Mouse (Mus musculus) lung, embryonic 16.5 days (tissue): ENCODE results near the gene Cep135. TPM values are rescaled to one million over a fixed set of nuclear protein-coding genes. Genes with fewer than 3 reads are reported as not detected.

Experiments
- ATAC-seq: fragments of 200-750 bp; cut with Nextera tagmentation; 2 replicates; pipeline ENCODE4 v1.8.0; 2017; ENCODE audit warnings: low read depth, mild to moderate bottlenecking, moderate library complexity
- H3K27ac ChIP-seq: fragments of 300-500 bp; sonication (generic); 2 replicates; pipeline ENCODE4 v1.5.1; 2014; ENCODE audit warnings: mild to moderate bottlenecking, control low read depth, low read length
- H3K27me3 ChIP-seq: fragments of 300-500 bp; sonication (generic); 2 replicates; pipeline ENCODE4 v1.6.1; 2014; ENCODE audit warnings: low read depth, low read length, mixed read lengths; ENCODE audit not compliant: control insufficient read depth, insufficient read depth
- H3K36me3 ChIP-seq: fragments of 300-500 bp; sonication (generic); 2 replicates; pipeline ENCODE4 v1.6.1; 2014; ENCODE audit warnings: low read length; ENCODE audit not compliant: control insufficient read depth, insufficient read depth
- H3K4me1 ChIP-seq: fragments of 300-500 bp; sonication (generic); replicated peaks from 2 replicates; pipeline ENCODE4 v1.6.1; 2014; ENCODE audit warnings: low read length, mixed read lengths; ENCODE audit not compliant: control insufficient read depth, insufficient read depth
- H3K4me2 ChIP-seq: fragments of 300-500 bp; sonication (generic); 2 replicates; pipeline ENCODE4 v1.6.1; 2014; ENCODE audit warnings: low read depth, low read length, control low read depth
- H3K4me3 ChIP-seq: fragments of 300-500 bp; sonication (generic); 2 replicates; pipeline ENCODE4 v1.5.1; 2014; ENCODE audit warnings: mild to moderate bottlenecking, low read length, control low read depth
- H3K9ac ChIP-seq: fragments of 300-500 bp; sonication (generic); 2 replicates; pipeline ENCODE4 v1.6.1; 2014; ENCODE audit warnings: low read length, control low read depth
- H3K9me3 ChIP-seq: fragments of 300-500 bp; sonication (generic); 2 replicates; pipeline ENCODE4 v1.6.1; 2016; ENCODE audit warnings: low read length; ENCODE audit not compliant: control insufficient read depth
- WGBS: fragments of 180-500 bp; shearing (Covaris S2); extraction: QIAGEN DNeasy Blood & Tissue Kit; methylation state at CpG from one replicate; pipeline ENCODE4 v1.1.7; 2014; 5-methylcytosine and 5-hydroxymethylcytosine counted together
- polyA plus RNA-seq: library from polyadenylated mRNA; unstranded; fragments of >200 nt; fragmentation: Nextera tagmentation; extraction: Ambion mirVana; gene quantifications from 2 replicates; pipeline ENCODE4 v1.2.1, GENCODE M21; 2015

Gene Cep135
- polyA plus RNA-seq, 1 experiment from 2014 or later: 8.0 TPM

DNA sequence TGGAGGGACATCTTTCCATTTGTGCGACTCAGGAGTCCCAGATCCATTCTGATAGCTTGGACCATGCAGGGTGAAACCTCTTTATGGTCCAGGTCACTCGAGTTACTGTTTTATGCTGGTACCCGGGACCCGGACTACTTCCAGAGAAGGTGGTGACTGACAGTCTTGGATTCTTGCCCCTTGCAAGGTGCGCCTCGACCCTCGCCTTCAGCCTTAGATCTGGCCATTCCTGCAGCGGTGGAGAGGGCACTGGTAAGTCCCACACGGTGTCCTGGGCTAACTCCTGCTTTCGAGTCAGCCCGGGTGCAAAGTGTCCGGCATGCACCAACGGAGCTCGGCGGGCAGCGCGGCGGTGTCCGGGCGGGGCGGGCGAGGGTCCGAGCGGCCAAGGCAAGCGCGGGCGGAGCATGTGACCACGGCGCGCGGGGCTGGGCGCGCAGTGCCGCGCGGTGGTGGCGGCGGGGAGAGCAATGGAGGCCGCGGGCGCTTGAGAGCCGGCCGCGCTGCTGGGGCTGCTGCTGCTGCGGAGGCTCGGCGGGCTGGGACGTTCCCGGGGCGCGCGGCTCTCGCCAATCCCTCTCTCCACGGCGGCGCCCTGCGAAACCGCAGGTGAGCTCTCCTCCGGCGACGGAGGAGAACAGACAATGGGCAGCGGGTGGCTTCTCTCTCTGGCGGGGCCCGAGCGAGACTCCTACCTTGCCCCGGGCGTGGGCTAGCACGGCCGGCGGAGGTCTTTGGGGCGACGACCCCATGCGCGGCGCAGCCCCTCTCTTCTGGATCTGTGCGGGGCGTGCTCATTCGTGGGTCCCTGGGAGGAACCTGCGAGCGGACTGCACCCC lies 69.0 kb downstream of the Cep135 start:
- Histone ChIP-seq H3K27ac (peak overlapping the region; percentile 31; the same call in 1 of the 2 replicates), H3K4me1 (peaks cover 4% of the 10 kb centered on the region), H3K4me2 (peak overlapping the region; percentile 95), H3K4me3 (peak overlapping the region; percentile 83), H3K36me3 (no peaks in the 10 kb centered on the region), H3K9me3 (no peaks in the 10 kb centered on the region), H3K27me3 (no peaks in the 10 kb centered on the region; the same call in 1 of the 2 replicates), H3K9ac (peak overlapping the region; percentile 93)
- peak; percentile 96 for ATAC-seq
- 1% methylated on average over 48 of the region's 80 CpGs for WGBS

DNA sequence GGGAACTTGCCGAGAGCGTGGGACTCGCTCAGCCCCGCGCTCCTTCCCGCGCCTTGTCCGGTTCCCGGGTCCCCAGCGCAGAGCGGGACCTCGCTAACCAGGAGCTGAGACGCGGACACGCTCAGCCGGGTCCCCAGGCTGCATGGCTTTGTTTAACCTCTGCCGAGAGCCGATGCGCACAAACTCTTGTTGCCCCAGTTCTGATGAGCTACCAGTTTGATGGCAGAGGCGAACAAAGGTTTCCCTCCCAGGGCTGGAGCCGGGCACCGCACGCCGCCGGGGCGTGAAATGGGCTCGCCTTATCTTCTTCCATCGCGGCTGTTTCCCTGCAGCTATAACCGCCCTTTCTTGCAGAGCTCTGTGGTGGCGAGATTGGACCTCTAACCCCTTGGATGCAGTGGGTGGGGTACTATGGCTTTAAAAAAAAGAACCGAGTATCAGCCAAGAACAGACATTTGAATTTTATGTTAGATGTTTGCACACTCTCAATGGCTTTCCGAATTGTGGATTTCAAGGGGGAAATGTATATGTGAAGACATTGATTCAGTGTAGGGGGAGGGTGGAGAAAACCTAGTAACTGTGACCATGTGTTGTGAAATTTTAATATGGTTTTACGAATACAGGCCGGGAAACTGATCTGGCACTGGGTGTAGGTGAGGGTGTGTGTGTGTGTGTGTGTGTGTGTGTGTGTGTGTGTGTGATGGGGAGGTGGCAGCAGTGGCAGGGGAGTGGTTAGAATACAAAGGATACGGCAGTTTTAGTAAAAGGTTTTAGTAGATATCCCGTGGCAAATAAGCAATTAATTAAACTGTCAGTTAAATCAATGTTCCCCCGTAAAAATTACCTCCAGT lies 69.8 kb downstream of the Cep135 start:
- Histone ChIP-seq H3K36me3 (no peaks in the 10 kb centered on the region), H3K9me3 (no peaks in the 10 kb centered on the region), H3K9ac (peak overlapping the region; percentile 93), H3K27ac (0 out of 2 replicates have a peak overlapping the region, but pooled peaks have one; percentile 31), H3K4me2 (peak overlapping the region; percentile 95), H3K4me1 (peaks cover 4% of the 10 kb centered on the region), H3K27me3 (no peaks in the 10 kb centered on the region; the same call in 1 of the 2 replicates), H3K4me3 (peak overlapping the region; percentile 83)
- peak; percentile 78 for ATAC-seq
- 2% methylated on average over 35 of the region's 38 CpGs for WGBS

DNA sequence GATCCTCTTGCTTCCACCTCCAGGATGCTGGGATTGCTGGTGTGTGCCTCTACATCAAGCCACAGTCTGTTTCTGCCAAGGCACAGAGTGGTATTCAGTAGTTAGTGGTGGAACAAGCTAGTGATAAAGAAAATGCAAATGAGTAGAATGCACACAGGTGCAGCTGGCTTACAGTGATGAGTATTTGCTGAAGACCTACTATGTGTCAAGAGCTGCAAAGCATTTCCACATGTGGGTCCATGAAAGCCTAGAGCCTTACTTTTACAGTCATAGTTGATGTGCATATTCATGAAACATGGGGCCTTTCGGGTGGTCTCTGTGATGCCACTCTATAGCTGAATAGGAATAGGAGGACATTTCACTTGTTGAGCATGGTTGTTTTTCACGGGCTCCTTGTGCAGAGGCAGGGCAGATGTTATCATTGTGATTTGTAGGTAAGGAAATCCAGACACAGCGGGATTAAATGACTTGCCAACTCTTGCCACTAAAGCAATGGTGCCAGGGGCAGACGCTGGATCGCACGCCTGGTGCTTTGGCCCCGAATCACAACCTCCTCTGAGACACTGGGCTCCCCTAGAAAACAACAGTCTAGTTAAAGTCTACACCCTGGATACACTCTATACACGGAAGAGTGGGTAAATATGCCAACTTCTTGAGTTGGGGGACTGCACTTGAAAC lies 71.6 kb downstream of the Cep135 start:
- Histone ChIP-seq H3K27me3 (no peaks in the 10 kb centered on the region; the same call in 1 of the 2 replicates), H3K4me2 (no peak overlapping the region), H3K4me1 (peaks cover 4% of the 10 kb centered on the region), H3K9me3 (no peaks in the 10 kb centered on the region), H3K27ac (no peak overlapping the region), H3K4me3 (no peak overlapping the region), H3K36me3 (no peaks in the 10 kb centered on the region), H3K9ac (no peak overlapping the region)
- no peak for ATAC-seq
- 60% methylated on average over 8 of the region's 8 CpGs for WGBS

DNA sequence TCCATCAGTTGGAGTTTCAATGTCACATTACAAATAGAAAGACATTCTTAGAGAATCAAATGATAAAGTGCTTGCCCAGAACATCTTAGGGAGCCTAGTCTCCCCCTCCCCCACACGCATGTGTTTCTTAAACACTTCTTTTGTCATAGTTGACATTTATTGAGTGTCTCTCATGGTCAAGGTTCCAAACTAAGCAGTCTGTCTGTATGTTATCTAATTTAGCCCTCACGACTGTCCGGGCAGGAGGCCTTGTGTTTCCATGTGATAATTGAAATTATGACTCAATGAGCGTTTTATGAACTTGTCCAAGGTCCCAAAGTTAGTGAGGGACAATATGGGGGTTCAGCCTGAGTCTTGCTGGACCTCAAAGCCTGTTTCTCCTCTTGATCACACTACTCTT lies 72.8 kb downstream of the Cep135 start:
- no peaks in the 10 kb centered on the region for H3K9me3 ChIP-seq
- whole genome bisulfite sequencing: 47% methylated on average over 4 of the region's 4 CpGs
- ATAC-seq: no peak
- no peak overlapping the region for H3K9ac ChIP-seq
- H3K36me3 ChIP-seq: no peaks in the 10 kb centered on the region
- no peak overlapping the region for H3K4me3 ChIP-seq
- peaks cover 4% of the 10 kb centered on the region for H3K4me1 ChIP-seq
- H3K27ac ChIP-seq: no peak overlapping the region
- H3K4me2 ChIP-seq: no peak overlapping the region
- H3K27me3 ChIP-seq: no peaks in the 10 kb centered on the region; the same call in 1 of the 2 replicates

DNA sequence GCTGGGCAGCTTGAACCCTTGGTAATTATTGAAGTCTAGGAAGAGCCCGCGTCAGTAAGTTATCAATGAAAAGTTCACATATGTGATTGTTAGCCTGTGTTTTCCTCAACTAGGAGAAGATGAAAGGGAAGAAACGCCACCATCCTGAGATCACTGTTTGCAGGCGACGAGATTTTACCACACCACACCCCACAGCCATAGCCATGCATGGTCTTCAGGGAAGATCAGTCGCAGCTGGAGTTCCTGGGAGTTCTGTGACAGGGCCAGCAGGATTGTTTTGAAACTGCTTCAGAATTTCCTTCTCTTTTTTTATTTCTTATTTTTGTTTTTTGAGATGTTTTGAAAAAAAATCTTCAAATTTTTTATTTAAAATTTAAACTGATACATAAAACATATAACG lies 76.4 kb downstream of the Cep135 start:
- Histone ChIP-seq H3K4me1 (peaks cover 4% of the 10 kb centered on the region; the same call in 1 of the 2 replicates), H3K9ac (no peak overlapping the region), H3K4me2 (no peak overlapping the region), H3K4me3 (no peak overlapping the region), H3K27me3 (no peaks in the 10 kb centered on the region), H3K27ac (no peak overlapping the region), H3K9me3 (no peaks in the 10 kb centered on the region), H3K36me3 (no peaks in the 10 kb centered on the region)
- 66% methylated on average over 7 of the region's 7 CpGs for WGBS
- no peak for ATAC-seq

DNA sequence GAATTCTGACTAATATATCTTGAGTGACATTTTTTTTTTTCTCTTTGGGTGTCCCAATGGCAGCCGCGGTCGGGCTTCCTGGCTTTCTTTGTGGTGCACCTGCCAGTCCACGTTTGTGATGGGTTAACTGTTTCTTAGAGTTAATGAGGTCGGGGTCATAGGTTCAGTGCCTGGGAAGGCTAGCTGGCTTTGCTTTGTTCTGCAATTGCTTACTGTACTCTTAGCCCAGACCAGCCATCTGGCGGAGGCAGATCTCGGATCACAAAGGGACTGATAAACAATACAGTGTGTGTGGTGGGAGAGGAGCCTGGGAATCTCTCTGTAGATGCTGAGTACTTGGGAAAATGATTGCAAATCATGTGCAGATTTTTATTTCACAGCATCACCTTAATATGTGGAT lies 76.9 kb downstream of the Cep135 start:
- H3K27me3 ChIP-seq: no peaks in the 10 kb centered on the region
- H3K4me3 ChIP-seq: no peak overlapping the region
- no peak overlapping the region for H3K4me2 ChIP-seq
- WGBS: 31% methylated on average over 7 of the region's 7 CpGs
- no peaks in the 10 kb centered on the region for H3K36me3 ChIP-seq
- ATAC-seq: peak; percentile 51; the same call in 1 of the 2 replicates
- peaks cover under 1% of the 10 kb centered on the region; the same call in 1 of the 2 replicates for H3K4me1 ChIP-seq
- H3K9ac ChIP-seq: no peak overlapping the region
- H3K9me3 ChIP-seq: no peaks in the 10 kb centered on the region
- H3K27ac ChIP-seq: no peak overlapping the region

DNA sequence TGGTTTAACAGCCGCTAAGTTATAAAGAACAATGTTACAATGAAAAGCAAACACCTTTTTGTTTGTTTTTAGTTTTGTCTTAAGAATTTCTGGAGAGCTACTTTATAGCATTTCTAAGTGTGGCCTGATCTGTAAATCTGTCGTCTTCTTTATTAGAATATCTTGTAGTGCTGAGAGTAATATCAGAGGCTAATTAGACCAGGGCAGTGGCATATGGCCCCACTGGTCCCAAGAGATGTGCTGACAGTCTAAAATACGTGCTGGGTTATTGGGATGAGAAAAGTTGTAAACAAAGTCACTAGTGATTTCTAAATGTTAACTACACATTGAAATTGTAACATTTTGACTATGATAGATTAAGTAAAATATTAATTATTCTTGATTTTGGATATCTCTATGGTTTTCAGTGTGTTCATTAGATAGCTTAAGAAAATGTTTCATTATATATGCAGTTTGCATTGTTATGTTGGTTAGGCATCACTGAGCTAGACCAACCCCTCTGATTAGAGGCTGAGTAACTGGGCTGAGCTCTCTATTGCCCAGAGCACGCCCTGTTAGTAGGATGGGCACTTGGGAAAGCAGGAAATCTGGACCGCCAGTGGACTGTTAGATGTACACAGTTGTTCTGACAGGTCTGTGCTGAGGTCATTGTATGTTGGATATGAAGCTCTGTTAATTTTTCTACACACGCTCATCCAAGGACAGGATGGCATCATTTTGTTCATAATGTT lies 77.7 kb downstream of the Cep135 start:
- WGBS: 65% methylated on average over 6 of the region's 6 CpGs
- Histone ChIP-seq H3K9ac (no peak overlapping the region), H3K27ac (no peak overlapping the region), H3K4me1 (no peaks in the 10 kb centered on the region; the same call in 1 of the 2 replicates), H3K36me3 (no peaks in the 10 kb centered on the region), H3K4me2 (no peak overlapping the region), H3K9me3 (no peaks in the 10 kb centered on the region), H3K4me3 (no peak overlapping the region), H3K27me3 (no peaks in the 10 kb centered on the region)
- ATAC-seq: no peak

DNA sequence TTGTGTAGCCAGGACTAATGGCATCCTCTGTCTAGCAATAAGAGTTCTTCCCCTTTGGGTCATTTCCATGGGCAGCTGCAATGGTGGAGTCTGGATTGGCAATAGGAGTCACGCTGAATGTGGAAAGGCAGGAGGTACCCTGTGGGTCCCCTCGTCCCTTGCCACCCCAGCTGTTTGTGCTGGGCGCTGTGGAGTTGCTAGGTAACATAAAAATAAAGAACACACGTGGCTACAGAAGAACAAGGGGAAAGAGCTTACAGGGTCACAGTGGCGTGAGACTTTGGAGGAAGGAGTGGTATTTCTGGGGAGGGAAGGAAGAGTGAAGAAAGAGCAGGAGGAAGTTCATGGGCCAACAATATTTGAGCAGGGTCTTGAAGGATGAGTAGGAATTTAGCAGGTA lies 79.6 kb downstream of the Cep135 start:
- Histone ChIP-seq H3K27me3 (no peaks in the 10 kb centered on the region), H3K4me2 (no peak overlapping the region), H3K9ac (no peak overlapping the region), H3K27ac (no peak overlapping the region), H3K36me3 (no peaks in the 10 kb centered on the region), H3K9me3 (no peaks in the 10 kb centered on the region), H3K4me1 (no peaks in the 10 kb centered on the region), H3K4me3 (no peak overlapping the region)
- no peak for ATAC-seq
- WGBS: 67% methylated on average over 5 of the region's 5 CpGs
